Mouse (Mus musculus) left cerebral cortex, postnatal 25 days (tissue): ENCODE measurements around the gene Slc3a2. TPM values are rescaled to one million over a fixed set of nuclear protein-coding genes. Genes with fewer than 3 reads are reported as not detected.
"Not testable (repeated sequence)": the region's sequence is repeated elsewhere in the genome, so short reads cannot be mapped to it uniquely, and the experiment has no call there.

ENCODE experiments used
- DNase-seq, 2 experiments: peaks; one replicate each; pipeline ENCODE4 v3.0.0; 2022; ENCODE audit warnings: low spot score in 2 of 2, mixed read lengths in 1 of 2
- intact Hi-C: fragments of 180-260 bp; cut with DNase I; formaldehyde crosslinking; loops from one replicate; pipeline ENCODE4 v1.15.1; 2025
- total RNA-seq, 2 experiments: library from RNA; stranded (reverse); gene quantifications; 2 replicates each; pipeline ENCODE4 v1.2.3; 2021

The Slc3a2 gene
- total RNA-seq, 2 experiments from 2014 or later: 148 to 161 TPM

- no peak for DNase-seq
- intact Hi-C loops: no loop called here
Observed at GRCm38 (mm10) chr19:8734334-8734733, 11.2 kb upstream of the Slc3a2 start.

GRCm38 (mm10) chr19:8728335-8729099 lies 5.3 kb upstream of the Slc3a2 start:
- intact Hi-C loops, DNase-seq: not testable (repeated sequence)

- DNase-seq: no peak
- intact Hi-C loops: no loop called here
Observed at GRCm38 (mm10) chr19:8727495-8728114, 4.4 kb upstream of the Slc3a2 start.

DNA sequence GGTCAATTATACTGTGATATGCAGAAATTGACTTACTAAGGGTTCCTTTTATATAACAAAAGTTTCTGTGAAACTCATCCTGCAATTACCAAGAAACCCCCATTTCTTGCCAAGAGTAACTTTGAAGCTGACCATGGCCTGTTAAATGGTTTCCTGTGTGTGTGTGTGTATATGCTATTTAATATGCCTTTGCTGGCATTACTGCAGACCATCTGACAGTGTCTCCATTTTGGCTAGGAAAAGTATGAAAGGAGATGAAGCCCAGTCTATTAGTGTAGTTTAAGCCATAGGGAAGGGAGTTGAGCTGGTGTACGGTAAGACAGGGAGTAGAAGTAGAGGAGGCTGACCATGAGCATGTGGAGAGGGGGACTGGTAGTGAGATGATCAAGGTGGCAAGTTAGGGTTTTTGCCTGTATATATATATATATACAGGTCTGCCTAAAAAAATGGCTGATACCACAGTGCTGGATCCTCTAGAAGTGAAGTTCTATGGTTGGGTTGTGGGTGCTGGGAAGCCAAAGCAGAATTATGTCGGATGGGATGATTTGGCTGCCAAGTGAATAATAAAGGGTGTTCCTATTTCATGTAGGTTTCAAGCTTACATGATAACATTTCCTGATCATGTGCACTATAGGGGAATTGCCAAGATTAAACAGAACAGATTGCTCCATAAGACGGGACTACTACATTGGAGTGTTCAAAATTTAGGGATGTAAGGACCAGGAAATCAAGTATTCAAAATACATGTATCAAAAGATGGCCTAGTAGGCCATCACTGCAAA lies 3.6 kb upstream of the Slc3a2 start:
- intact Hi-C loops: no loop called here
- DNase-seq: no peak

- DNase-seq: no peak
- intact Hi-C loops: no loop called here
Observed at GRCm38 (mm10) chr19:8725081-8725613, 2.0 kb upstream of the Slc3a2 start.

DNA sequence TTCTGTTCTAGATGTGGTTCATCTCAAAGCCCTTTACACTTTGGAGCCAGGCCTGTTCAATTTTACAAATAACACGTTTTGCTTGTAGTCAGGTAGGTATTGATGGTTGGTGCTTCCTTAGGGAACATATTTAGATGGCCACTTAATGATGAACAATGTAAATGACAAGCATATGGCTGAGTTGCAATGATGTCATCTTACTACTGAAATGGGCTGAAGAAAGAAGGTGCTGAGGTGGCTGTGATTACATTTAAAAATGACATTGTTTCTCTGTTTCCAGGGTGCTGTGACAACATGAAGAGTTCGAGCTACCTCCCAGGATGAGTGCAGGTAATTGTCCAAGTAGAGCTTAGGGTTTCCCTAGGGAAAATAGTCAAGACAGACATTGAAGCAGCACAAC lies 1.2 kb upstream of the Slc3a2 start:
- no peak for DNase-seq
- intact Hi-C loops: no loop called here

DNA sequence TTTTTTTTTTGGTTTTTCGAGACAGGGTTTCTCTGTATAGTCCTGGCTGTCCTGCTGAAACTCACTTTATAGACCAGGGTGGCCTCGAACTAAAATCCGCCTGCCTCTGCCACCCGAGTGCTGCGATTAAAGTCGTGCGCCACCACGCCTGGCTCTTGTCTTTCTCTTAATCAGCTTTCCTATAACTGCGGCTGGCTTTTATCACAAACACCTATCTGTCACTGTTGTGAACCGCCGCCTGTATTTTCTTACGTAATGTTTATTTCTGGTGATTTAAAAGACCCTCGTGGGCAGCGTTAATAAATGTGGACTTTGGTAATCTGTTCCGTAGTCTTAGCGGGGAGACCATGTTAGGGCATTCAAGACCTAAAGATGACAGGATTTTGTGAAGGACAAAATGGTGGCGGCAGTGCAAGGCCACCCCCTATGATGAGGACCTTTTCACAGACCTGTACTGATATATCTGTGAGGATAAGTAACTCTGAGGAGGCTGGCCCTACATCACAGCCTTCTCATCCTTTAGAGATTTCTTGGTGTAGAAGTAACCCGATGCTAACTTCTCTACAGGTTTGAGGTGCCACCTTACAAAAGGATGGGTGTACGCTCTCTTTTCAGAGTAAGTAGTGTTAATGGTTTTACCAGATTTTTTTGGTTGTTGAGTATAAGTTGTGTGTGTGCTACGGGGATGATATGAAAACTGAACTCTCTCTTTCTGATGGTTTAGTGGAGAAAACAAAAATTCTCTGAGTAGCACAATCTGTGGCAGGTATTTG lies 591 bp upstream of the Slc3a2 start:
- intact Hi-C loops: loop anchor here (1.0 kb wide), 2 partner anchors 10 to 61 kb away; no protein-coding TSS in a partner anchor
- no peak for DNase-seq

DNA sequence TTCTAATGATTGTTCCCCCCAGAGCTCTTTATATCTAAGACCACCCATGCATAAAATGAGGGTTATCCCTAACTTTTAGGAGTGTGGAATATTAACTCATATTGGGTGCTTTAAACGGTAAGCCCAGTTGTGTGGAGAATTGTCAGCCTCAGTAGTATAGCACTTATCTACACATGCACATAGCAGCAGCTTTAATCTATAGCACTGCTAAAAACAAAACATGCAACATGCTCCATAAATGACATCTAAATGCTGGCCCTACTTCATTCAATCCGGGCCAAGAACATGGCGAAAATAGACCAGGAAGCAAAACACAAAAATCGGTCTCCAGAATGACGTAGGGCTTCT lies 636 bp downstream of the Slc3a2 start:
- DNase-seq: no peak
- intact Hi-C loops: no loop called here

DNA sequence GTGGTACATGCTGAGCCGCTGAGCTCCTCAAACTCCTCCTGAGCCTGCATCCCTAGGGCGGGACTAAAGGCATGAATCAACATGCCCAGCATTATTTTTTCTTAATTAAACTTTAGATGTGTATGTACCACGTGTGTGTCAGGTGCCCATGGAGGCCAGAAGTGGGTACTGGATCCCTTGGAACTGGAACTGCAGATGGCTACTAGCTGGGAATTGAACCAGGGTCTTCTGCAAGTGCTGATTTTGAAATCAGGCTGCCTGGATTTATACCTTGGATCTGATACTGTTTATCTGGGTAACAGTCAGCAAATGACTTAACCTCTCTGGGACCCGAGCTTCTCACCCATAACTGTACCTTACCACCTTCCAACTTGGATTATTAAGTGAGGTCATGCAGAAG lies 1.1 kb downstream of the Slc3a2 start:
- DNase-seq: no peak
- intact Hi-C loops: no loop called here

DNA sequence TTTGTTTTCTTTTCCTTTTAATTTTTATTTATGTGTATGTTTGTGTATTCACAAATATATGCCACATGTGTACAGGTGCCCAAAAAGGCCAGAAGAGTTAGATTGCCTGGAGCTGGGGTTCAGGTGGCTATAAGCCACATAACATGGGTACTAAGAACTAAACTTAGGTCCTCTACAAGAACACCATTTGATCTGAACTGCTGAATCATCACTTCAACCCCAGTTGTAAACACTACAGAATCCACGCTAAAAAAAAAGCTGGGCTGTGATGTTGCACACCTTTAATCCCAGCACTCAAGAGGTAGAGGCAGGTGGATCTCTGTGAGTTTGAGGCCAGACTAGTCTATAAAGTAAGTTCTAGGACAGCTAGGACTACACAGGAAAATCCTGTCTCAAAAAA lies 1.8 kb downstream of the Slc3a2 start:
- no peak for DNase-seq
- intact Hi-C loops: no loop called here

GRCm38 (mm10) chr19:8719037-8719436 lies 4.1 kb downstream of the Slc3a2 start:
- not testable (repeated sequence) for DNase-seq
- intact Hi-C loops: loop anchor here (2.0 kb wide), 1 partner anchor 150 kb away; no protein-coding TSS in a partner anchor

DNA sequence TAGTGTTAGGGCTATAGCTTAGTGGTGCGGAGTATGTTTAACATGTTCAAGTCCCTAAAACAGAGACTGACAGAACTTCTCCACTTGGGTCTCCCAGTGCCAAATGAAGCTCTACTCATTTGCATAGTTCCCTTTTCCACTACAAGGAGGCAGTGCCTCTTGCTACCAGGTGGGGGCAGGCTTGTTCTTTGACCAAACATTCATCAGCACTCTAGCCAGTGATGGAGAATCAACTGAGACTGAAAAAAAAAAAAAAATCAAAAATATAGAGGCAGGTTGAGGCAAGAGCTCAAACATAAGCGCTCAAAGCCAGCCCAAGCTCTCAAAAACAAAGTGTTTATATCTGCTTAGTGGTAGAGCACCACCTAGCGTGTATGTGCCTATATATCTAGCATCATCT lies 4.8 kb downstream of the Slc3a2 start:
- DNase-seq: peak in 1 of 2 experiments; percentile 57
- intact Hi-C loops: loop anchor here (2.0 kb wide), 1 partner anchor 150 kb away; no protein-coding TSS in a partner anchor

DNA sequence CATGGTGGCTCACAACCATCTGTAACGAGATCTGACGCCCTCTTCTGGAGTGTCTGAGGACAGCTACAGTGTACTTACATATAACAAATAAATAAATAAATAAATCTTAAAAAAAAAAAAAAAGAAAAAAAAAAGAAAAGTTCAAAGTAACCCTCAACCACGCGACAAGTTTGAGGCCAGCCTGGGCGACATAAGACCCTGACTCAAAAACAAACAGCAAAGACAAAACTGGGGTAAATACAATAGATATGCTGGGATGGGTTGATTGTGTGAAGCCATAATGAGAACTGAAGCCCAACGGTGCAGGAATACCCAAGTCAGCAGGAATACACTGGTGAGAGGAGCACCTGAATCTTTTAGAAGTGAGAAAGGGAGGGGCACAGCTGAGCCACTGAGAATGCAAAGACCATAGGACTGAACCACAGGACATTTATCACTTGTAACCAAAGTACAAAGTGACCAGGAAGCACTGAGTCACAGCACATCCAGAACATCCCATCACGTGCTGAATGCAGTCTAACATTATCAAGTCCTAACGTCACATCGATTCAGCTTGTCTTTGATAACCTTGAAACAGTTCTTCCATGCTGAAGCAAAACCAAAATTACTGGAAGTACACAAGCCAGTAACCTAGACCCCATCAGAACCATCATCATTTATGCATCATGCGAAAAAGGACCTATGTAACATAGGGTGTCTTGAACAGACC lies 6.2 kb downstream of the Slc3a2 start:
- no peak for DNase-seq
- intact Hi-C loops: no loop called here

DNA sequence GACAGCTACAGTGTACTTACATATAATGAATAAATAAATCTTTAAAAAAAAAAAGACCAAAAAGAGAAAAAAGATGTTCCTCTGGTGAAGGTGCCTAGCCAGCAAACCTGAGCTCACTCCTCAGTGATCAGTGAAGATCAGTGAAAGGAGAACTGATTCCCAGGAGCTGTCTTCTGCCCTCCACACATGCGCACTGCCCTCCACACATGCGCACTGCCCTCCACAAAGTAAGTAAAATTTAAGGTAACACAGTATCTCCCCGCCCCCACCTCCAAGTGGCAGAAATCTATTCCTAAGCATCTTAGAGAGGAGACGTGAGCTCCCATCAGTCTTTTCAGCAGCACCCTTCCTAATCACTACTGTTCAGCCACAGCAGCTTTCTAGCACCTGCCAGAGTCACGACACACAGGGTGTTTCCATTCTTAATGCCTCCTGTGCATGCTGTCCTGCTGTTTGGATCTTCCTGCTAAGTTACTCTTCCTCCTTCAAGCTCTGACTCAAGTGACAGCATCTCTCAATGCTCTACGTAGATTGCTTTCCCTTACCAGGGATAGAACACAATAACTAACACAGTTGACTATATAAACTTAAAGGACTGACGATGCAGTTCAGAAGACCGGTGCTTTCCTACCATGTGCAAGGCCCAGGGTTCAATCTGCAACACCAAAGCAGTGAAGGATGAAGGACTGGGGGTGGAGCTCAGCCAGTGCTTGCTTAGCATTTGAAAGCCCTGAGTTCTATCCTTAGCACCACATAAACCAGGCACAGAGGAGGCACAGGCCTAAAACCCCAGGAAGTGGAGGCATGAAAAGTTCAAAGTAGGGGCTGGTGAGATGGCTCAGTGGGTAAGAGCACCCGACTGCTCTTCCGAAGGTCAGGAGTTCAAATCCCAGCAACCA lies 7.1 kb downstream of the Slc3a2 start:
- intact Hi-C loops: no loop called here

DNA sequence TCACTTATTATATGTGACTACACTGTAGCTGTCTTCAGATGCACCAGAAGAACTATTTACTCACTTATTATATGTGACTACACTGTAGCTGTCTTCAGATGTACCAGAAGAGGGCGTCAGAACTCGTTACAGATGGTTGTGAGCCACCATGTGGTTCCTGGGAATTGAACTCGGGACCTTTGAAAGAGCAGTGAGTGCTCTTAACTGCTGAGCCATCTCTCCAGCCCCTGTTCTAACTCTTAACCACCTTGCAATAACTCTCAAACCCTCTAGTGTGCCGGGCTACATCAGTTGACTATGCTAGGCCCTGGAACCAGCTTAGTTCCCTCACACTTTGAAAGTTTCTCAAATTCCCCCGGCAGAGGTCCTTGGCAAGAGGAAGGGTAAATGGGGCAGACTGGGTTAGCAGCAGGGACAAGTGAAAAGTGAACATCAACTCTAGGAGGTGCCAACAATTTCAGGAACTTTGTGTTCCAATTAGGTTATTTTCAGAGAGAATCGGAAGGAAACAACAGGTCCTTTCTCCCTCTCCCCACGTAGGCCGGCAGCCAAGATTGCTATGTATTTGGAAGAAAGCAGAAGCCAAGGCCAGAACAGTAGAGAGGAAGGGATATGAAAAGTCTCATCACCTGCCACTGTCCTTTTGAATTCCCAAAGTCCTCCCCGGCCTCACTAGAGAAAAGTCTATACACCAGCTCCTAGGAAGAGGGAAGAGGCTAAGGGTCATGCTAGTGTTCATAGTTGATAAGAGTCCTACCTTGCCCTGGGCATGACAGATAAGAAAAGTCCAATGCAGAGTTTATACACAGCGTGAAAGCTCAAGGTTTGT lies 8.3 kb downstream of the Slc3a2 start:
- intact Hi-C loops: no loop called here
- DNase-seq: no peak

More for the DNA sequence above, 7.1 kb downstream of the Slc3a2 start:
- DNase-seq: peak in 1 of 2 experiments; percentile 24

DNA sequence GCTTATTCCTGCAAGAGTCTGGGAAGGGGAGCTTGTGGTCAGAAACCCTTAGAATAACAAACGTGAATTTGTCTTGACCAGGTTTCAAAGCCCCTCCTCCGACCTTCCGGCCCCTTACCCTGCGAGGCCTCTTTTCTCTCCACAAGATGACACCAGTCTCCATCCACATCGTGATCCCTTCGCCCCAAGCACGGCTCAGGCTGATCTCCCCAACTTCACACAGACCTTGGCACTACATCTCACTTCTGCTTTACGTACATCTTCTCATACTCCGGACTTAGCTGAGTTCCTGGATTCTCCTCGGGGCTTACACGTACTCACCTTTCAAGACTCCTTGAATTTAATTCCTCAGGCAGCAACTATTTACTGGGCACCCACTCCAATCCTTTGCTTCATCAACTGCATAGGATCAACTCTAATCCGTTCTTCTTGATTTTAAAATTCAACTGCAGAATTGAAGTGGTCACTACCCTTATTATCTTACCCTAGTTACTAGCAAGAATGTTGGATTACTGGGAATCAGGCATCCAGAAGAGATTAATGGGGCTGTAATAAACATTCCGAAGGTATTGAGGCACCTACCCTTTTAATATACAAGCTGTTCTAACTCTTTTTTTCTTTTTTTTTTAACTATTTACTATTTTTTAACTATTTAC lies 9.0 kb downstream of the Slc3a2 start:
- intact Hi-C loops: loop anchor here (1.0 kb wide), 1 partner anchor 9 kb away; the partner anchor contains the start of gene Slc3a2
- no peak for DNase-seq
